Mouse (Mus musculus) bone marrow macrophage, adult 2 months (primary cell): ENCODE data around the gene Trnt1.

Source experiments
- CTCF ChIP-seq: IDR thresholded peaks from 2 replicates; pipeline ENCODE4 v1.5.1; 2012; ENCODE audit warnings: low read depth, mild to moderate bottlenecking, low read length, moderate library complexity
- POLR2A ChIP-seq: IDR thresholded peaks from 2 replicates; pipeline ENCODE4 v1.6.1; 2012; ENCODE audit warnings: mild to moderate bottlenecking, low read depth, low read length, borderline replicate concordance

- TF ChIP-seq CTCF (no peak), POLR2A (no peak)
Observed at GRCm38 (mm10) chr6:106769290-106769866, 458 bp downstream of the Trnt1 start.
